Mouse (Mus musculus) yolk sac, embryonic 10.5 days (tissue): ENCODE measurements at regions not wholly inside any gene's neighbourhood (a gene's known extent, or its start where the extent isn't known, plus 50 kb on each side); places are given as distances from the start of the nearest gene placed in this dataset.

Experiments used
- DNase-seq: peaks from one replicate; pipeline ENCODE4 v3.0.0-alpha.2; 2017; ENCODE audit warnings: low spot score

DNA sequence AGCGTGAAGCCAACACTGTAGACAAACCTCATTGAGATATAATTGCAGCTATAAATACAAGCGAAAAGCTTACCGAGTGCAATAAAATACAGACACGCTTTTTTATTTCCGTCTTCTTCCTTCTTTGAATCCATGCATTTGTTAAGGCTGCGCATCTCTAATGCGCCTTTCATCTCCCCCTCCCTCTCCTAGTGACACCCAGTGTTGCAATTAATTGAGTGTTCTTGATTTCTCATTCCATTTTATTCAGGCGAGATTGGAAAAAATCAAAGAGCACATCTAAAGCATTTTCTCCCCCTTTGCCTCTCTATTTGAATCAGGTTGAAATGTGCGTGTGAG lies 293.2 kb upstream of the Tle4 start:
- no peak for DNase-seq

GRCm38 (mm10) chr19:14890241-14891089 lies 292.6 kb upstream of the Tle4 start:
- peak; percentile 35 for DNase-seq

DNA sequence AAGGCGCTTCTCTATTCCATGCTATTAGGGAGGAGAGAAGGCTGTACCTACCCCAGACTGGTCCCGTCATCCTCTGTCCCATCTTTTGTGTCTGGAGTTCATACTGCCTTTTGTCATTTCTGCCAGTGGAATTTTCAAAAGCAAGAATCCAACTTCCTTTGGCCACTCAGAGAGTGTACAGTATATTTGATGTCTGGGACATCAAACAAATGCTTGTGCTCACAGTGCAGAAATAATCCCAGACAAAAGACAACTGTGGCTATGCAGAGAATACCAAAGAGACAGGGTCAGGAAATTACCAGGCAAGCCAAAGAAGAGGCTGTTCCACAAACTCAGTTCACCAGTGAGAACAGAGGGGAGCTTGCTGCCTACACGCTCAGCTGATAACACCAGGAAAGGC lies 291.9 kb upstream of the Tle4 start:
- no peak for DNase-seq

DNA sequence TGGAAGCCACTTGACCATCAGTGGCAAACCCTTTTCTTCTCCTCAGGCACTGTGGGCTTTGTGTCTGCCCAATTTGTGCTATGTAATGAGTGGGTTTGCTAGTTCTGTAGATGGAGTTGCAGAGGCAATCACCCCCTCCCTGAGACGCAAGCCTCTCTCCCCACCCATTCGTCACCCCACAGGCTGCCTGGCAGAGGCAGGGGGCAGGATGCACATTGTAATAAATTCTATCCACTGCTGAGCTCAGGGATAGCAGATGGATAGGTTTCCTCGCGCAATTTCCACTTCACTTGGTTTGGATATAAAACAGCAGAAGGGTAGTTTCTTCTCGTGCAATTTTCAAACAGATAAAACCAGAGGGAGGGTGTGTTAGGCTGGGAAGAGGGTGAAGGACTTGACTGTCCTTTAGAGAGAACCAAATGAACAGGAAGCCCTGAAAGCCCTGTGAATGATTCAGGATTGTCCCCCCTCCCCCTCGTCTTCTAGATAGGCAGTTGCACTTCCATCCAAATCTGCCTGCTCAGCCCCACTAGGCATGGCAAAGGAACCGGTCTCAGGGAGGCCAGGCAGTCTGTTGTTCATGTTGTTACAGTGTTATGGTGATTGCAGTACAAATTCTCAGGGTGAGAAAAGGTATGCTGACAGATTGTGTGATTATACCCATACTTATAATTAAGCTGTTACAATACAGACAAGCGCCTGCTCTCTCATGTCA lies 286.0 kb upstream of the Tle4 start:
- no peak for DNase-seq

- DNase-seq, result no peak
These were observed 283.0 kb upstream of the Tle4 start for GRCm38 (mm10) chr19:14880818-14881217.

- no peak for DNase-seq
These were observed 276.1 kb upstream of the Tle4 start for GRCm38 (mm10) chr19:14873986-14874385.

DNA sequence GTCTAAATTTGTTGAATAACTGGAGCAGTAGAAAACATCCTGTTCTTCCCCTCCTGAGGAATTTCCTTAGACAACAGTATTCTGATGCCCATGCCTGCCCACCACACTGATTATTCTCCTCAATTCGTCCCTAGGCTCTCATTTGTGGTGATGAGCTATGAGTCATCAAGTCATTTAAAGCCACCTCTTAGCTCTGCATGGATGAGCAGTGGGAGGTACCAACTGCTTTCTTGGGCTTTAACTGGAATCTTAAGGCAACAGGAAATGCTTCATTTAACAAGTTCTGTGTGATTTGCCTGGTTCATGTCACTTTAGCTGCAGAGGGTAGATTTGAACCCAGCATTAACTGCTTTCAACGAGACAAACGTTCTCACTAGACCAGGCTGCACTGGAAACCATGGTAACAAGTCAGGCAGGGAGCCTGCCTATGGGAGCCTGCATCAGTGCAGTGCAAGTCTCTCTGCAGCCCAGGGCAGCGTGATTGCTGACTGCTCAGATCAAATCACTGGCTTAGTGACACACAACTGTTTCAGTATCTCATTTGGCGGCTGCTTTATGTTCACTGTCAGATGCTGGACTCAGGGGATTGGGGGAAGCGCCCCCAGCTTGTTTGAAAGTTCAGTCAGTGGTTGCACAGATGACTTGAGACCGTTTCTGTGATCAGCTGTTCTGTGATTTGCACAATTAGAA lies 273.5 kb upstream of the Tle4 start:
- DNase-seq, result peak; percentile 4

- no peak for DNase-seq
These were observed 265.0 kb upstream of the Tle4 start for GRCm38 (mm10) chr19:14862654-14863468.

GRCm38 (mm10) chr19:14855036-14855435 lies 257.2 kb upstream of the Tle4 start:
- peak; percentile 12 for DNase-seq

DNA sequence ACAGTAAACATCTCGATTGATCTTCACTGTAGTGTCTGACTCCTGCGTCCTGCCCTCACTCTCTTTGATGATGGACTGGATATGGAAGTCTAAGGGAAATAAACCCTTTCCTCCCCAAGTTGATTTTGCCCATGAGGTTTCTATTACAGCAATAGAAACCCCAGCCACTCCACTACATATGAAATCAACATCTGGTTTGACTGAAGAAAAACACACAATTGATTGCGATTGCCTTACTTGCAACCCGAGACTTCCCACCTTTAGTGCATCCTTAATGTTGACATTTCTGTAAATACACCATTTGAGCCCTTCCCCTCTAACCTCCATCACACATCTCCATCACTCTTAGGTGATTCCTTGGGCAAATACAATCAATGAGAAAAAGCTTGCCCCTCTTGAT lies 255.6 kb upstream of the Tle4 start:
- DNase-seq, result no peak

- no peak for DNase-seq
These were observed 251.7 kb upstream of the Tle4 start for GRCm38 (mm10) chr19:14849561-14849960.

DNA sequence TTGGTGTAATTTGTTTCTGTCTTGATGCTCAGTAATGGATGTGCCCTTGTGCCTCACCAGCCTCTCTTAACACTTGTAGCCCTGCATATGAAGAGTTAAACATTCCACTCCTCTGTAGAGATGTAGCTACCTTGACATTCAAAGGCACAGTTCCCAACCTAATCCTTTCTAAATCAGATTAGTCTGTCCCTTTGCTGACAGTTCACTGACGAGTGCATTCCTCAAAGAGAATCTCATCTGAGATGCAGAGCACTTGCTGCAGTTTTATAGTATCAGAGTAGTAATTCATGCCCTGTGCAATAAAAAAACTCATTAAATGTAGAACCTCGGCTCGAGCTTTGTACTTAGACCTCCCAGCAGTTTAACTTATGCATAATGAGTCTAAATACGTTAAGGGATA lies 249.3 kb upstream of the Tle4 start:
- DNase-seq, result no peak

GRCm38 (mm10) chr19:14835629-14836028 lies 237.8 kb upstream of the Tle4 start:
- no peak for DNase-seq

DNA sequence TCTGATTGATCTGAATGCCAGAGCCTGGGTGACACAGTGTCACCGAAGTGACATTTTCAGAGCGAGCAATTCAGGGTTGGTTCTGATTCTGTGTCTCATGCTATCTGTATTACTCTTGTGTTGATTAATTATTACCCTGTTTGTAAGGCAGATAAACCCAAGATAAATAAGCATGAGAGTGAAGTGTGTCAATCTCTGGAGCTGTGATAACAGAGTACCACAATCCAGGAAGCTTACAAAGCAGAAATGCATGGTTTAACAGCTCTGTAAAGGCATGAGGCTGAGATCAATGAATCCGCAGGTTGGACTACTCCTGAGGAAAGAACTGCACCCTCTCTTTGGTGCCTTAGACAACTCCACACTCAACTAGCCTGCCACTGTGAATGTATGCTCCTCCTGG lies 218.5 kb upstream of the Tle4 start:
- no peak for DNase-seq

DNA sequence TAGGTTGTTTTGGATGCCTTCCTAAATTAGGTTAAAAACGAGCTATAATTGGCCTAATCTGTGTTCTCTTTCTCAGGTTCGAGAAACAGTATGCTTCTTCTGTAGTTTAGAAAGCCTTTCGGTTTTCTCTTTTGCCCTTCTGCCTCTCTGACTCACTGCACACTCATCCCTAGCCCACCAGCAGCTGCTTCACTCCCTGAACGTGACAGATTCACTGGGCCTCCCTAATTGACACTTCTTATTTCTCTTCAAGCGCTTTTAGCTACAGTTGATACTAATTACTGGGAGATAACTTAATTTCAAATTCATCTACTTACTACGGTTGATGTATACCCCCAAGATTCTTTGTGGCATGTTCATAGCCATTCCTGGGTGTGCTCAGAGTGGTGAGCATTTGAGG lies 208.9 kb upstream of the Tle4 start:
- no peak for DNase-seq

DNA sequence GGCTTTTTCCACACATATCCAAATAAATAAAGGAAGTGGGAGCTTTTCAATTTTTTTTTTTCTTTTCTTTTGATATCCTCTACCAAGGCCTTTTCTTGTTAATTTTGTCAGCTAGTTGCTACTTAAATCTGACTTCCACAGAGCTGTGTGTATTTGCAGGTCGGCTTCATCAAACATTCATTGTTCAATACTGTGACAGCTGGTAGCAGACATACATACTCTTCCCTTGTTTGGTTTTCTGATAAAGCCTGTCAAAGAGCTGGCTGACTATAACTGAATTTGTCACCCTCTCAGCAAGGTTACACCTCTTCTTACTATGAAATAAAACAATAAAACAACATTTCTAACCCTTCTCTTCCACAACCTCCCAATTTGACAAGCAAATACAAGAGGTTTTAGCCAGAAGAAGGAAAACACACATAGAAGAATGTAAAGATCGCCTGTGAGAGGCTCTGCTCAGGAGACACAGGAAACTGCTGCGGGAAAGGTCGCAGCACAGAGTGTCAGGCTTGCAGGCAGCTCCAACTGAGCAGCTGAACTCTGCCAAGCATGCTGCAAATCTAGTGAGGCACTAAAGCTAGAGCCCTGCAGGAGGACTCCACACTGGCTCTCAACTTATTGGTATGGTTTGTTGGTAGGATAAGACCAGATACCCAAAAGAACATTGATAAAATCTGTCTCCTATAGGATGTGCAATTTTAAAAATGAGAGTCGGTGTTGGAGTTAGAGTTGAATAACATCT lies 205.2 kb upstream of the Tle4 start:
- DNase-seq, result no peak

DNA sequence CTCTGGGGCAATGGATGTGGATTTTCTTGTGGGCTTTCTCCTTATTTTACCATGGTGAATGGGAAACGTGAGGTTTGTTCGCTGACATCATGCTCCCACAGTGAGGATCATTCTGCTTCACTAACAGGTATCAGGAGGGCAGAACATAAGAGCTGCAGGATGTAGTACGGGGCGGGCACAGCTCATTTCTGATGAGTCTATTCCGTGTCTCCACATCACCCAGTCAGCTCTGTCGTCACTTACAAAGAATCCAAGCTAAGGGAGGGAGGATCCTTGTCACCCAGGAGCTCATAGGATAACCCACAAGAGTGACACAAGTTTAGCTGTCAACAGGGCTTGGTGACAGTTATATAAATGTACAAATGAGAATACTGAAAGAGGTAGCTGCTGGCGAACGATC lies 203.8 kb upstream of the Tle4 start:
- no peak for DNase-seq

DNA sequence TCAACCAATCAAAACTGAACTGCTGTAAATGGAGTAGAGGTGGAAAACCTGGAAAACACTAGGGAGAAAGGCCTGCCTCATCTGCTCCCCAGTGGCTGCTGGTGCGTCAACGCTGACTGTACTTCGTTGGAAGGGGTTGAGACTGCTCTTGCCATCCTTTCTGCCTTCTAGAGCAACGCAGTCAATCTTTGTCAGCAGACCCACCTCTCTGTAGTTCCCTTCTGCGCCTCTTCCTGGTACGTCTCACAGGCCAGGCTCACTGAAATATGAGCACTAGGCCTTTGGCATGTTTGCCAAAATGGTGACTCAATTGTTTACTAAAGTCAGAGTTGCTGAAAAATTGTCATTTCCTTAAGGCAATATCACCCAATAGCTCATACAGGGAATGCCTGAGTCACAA lies 201.2 kb upstream of the Tle4 start:
- no peak for DNase-seq

DNA sequence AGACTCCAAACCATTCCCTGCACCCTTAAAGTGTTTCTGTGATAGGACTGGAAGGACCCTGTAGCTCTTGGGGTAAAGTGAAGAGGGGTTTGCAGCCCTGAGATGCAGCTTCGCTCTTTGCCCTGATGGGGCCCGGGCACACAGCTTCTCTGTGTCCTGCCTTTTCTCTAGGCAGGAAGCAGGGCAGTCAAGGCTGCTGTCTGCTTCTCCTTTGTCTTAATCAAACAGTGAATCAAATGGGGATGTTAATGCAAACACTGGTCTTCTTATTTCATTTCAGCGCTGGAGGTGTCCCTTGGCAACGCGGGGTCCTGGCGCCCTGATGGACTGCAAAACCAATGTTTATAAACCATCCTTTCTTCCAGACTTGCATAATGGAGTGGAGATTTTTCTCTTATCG lies 200.6 kb upstream of the Tle4 start:
- DNase-seq, result no peak

- DNase-seq, result no peak
These were observed 198.1 kb upstream of the Tle4 start for GRCm38 (mm10) chr19:14795910-14796309.

DNA sequence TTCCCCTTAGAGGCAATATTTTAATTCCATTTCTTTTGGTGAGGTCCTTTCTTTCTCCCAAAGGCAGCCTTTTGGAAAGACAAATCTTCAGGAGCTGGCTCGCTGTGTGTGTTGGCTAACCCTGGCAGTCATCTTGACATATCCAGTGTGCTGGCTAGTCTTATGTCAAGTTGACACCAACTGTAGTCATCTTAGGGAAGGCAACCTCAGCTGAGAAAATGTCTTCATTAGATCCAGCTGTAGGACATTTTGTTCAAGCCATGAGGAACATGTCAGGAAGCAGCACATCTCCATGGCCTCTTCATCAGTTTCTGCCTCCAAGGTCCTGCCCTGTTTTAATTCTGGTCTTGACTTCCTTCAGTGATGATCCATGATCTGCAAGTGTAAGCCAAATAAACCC lies 192.1 kb upstream of the Tle4 start:
- no peak for DNase-seq

- DNase-seq, result no peak
These were observed 190.8 kb upstream of the Tle4 start for GRCm38 (mm10) chr19:14788630-14789029.
